Comparison of ENCODE assay signal across 25 mouse cellular contexts in the genomic region with DNA sequence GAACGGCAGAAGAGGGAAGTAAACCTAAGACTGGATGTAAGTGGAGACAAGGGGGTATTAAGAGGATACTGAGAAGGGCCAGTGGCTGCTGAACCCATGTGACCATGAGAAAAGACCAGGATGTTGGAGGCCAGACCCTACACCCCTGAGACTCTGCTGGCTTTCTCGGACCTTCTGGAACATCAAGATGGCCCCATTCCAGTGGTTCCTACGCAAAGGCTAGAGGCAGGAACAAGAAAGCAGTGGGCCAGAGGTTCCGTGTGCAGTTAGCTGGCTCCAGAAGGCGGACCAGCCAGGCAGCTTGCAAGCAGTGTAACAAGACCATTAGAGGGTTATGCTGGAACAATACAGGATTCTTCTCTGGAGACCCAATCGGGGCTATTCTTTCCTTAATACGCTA. TPM values are rescaled to one million over a fixed set of nuclear protein-coding genes. Genes with fewer than 3 reads are reported as not detected.
DNase-seq lines count a peak whose midpoint lies in the region; TF ChIP-seq lines count a peak whose summit lies in the region.
"Had no signal": no experiment of that assay in that cellular context is flagged by ENCODE, and none has a peak within 500 bp of the region (broad histone marks: within the 10 kb centered on the region; RNA-seq: fewer than 3 reads in every experiment).

No protein-coding gene starts in this region.

- H3K9me3 ChIP-seq in ES-Bruce4 (replicated peaks; ENCODE audit: control insufficient read depth, insufficient read depth, low read length, poor library complexity, severe bottlenecking), result no peaks in the 10 kb centered on the region
- H3K9me3 ChIP-seq: embryonic facial prominence, embryonic 12.5 days; forebrain, embryonic 12.5 days; forebrain, embryonic 15.5 days; hindbrain, embryonic 10.5 days had no signal

- H3K4me1 ChIP-seq in ES-Bruce4 (ENCODE audit: control insufficient read depth, insufficient read depth, low read length), result peaks cover 8% of the 10 kb centered on the region

- TF ChIP-seq CTCF in ES-Bruce4 (IDR thresholded peaks at IDR 0.05; ENCODE audit: low read depth, low read length), result no peak

- TF ChIP-seq POLR2A in ES-Bruce4 (IDR thresholded peaks at IDR 0.05; ENCODE audit: insufficient read depth, low read length), result no peak

- DNase-seq in gastrocnemius, adult 18-20 months (ENCODE audit: low spot score), result peak; percentile 47
- DNase-seq in gastrocnemius, postnatal 14 days, result no peak
- peak; percentile 94 for DNase-seq in heart, adult 11 months
- DNase-seq in heart, postnatal 4 days, result no peak
- peak; percentile 35 for DNase-seq in gastrocnemius, postnatal 25 days
- no peak for DNase-seq in MN1 (ENCODE audit: low spot score)
- DNase-seq: adrenal gland, postnatal 10 days; adrenal gland, postnatal 36 days; B cell, adult 2 months; cerebellum, adult 18-20 months; cerebellum, adult 9-10 months; cerebellum, postnatal 14 days; kidney, adult 18-20 months had no signal

- H3K27ac ChIP-seq in ES-Bruce4 (ENCODE audit: insufficient read depth, low read length), result peak overlapping the region; percentile 79
- H3K27ac ChIP-seq: embryonic facial prominence, embryonic 12.5 days; forebrain, embryonic 12.5 days; forebrain, embryonic 15.5 days; hindbrain, embryonic 10.5 days; hindbrain, embryonic 14.5 days; hindbrain, postnatal 0 days had no signal

- no peak for TF ChIP-seq EP300 in ES-Bruce4 (IDR thresholded peaks at IDR 0.05; ENCODE audit: insufficient read depth, low read depth, low read length)

- no peak overlapping the region for H3K9ac ChIP-seq in ES-Bruce4 (ENCODE audit: low read depth, poor library complexity, severe bottlenecking)
- H3K9ac ChIP-seq: embryonic facial prominence, embryonic 12.5 days; forebrain, embryonic 12.5 days; forebrain, embryonic 15.5 days; hindbrain, embryonic 14.5 days had no signal

- no peaks in the 10 kb centered on the region for H3K27me3 ChIP-seq in ES-Bruce4 (ENCODE audit: control insufficient read depth, insufficient read depth, low read length, poor library complexity, severe bottlenecking)
- H3K27me3 ChIP-seq: CH12.LX; forebrain, embryonic 15.5 days; Patski had no signal

- intact Hi-C loops in gastrocnemius, postnatal 14 days (cut with DNase I; ENCODE audit: low total_unique reads), result loop anchor here (5.0 to 10.0 kb wide), 2 partner anchors 35 to 157 kb away; no protein-coding TSS in a partner anchor

- H3K36me3 ChIP-seq in ES-Bruce4 (ENCODE audit: control insufficient read depth, insufficient read depth, low read length, poor library complexity, severe bottlenecking), result peaks cover 27% of the 10 kb centered on the region

- no peak overlapping the region for H3K4me3 ChIP-seq in ES-Bruce4 (ENCODE audit: low read depth, low read length)
- H3K4me3 ChIP-seq: embryonic facial prominence, embryonic 12.5 days; erythroblast, embryonic 14.5 days; forebrain, embryonic 12.5 days; forebrain, embryonic 15.5 days; hindbrain, embryonic 10.5 days had no signal

RNA-seq across cellular contexts. Expression of a gene that starts 27.0 kb away (rescaled TPM):
- total RNA-seq in gastrocnemius, adult 18-20 months (2021), result 100 to 1,000 TPM; 394 to 432 TPM
- total RNA-seq in gastrocnemius, postnatal 14 days (2021), result 100 to 1,000 TPM; 223 to 303 TPM
- total RNA-seq in heart, postnatal 4 days (2021), result 100 to 1,000 TPM; 341 to 353 TPM
- 148 and 152 TPM in 2 replicates for polyA plus RNA-seq in ES-Bruce4 (2011; ENCODE audit: insufficient read depth, insufficient read length, low read depth, missing spikeins)
- 100 to 1,000 TPM; 350 to 495 TPM for total RNA-seq in gastrocnemius, postnatal 25 days (2021)

RNA-seq across cellular contexts. Expression of a gene that starts 57.2 kb away (rescaled TPM):
- total RNA-seq in gastrocnemius, adult 18-20 months (2021), result under 1 TPM in 1 of 2 experiments, not detected in 1; 0.12 TPM
- under 1 TPM; 0.12 to 0.18 TPM for total RNA-seq in gastrocnemius, postnatal 14 days (2021)
- total RNA-seq in heart, postnatal 4 days (2021), result under 1 TPM; 0.10 to 0.11 TPM
- polyA plus RNA-seq in ES-Bruce4 (2011; ENCODE audit: insufficient read depth, insufficient read length, low read depth, missing spikeins), result 0.87 and 1.5 TPM in 2 replicates
- under 1 TPM in 1 of 2 experiments, not detected in 1; 0.05 TPM for total RNA-seq in gastrocnemius, postnatal 25 days (2021)
- total RNA-seq: CH12.LX; granulocyte monocyte progenitor cell, adult 5-6 weeks had no signal
- polyA plus RNA-seq: erythroblast, embryonic 14.5 days; inflammation-experienced regulatory T-cells, adult 6 months; Patski had no signal

Comparison
In these comparisons a context has a peak if more than half of its experiments do, and no peak if none do; other contexts are left out.
1. DNase-seq: peak in gastrocnemius, adult 18-20 months (single experiment), heart, adult 11 months (single experiment) and gastrocnemius, postnatal 25 days (single experiment); none in gastrocnemius, postnatal 14 days (single experiment), heart, postnatal 4 days (single experiment) and MN1 (single experiment).